Mouse (Mus musculus) left cerebral cortex, adult 9 months (tissue): ENCODE results near the gene Tmed1.
A peak's percentile ranks its signal among the peaks of the same experiment; 100 is the strongest.
"Not testable (repeated sequence)": the region's sequence is repeated elsewhere in the genome, so short reads cannot be mapped to it uniquely, and the experiment has no call there.

ENCODE experiments used
- DNase-seq, 2 experiments: peaks; one replicate each; pipeline ENCODE4 v3.0.0; 2022; ENCODE audit warnings: low spot score in 2 of 2

Gene Tmed1

DNA sequence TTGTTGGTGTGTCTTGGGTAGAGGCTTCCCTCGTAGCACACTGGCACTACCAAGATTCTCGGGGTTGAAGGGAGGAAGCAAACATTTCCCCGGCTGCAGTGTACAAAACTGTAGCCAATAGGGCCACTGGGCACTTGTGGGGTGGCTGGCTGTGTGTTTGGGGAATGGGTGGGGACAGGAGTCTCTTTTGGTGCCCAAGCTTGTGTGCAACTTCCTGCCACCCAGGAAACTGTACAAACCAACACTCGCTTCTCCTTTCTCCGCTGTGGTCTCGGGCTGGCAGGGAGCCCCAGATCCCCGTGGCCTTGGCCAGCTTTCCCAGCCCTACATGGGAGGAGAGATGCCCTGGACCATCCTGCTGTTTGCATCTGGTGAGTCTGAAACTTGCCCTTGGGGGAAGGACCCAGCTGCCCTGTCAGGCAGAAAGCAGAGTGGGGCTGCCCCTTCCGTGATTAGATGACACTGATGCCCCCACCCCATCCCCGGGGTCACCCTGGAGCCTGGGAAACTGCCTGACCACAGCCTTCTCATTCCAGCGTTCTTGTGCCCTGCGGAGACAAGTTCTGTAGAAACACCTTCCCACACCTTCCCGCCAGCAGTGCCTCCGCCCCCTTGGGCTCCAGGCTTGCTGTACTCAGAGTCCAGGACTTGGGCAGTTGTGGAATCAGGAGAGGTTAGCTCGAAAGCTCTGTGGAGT is 16.0 kb upstream of the Tmed1 start, which contains the start of gene AB124611:
Gene AB124611, plus strand, starts transcription at position 240 of the 697 bp plus-strand sequence.
- no peak for DNase-seq

DNA sequence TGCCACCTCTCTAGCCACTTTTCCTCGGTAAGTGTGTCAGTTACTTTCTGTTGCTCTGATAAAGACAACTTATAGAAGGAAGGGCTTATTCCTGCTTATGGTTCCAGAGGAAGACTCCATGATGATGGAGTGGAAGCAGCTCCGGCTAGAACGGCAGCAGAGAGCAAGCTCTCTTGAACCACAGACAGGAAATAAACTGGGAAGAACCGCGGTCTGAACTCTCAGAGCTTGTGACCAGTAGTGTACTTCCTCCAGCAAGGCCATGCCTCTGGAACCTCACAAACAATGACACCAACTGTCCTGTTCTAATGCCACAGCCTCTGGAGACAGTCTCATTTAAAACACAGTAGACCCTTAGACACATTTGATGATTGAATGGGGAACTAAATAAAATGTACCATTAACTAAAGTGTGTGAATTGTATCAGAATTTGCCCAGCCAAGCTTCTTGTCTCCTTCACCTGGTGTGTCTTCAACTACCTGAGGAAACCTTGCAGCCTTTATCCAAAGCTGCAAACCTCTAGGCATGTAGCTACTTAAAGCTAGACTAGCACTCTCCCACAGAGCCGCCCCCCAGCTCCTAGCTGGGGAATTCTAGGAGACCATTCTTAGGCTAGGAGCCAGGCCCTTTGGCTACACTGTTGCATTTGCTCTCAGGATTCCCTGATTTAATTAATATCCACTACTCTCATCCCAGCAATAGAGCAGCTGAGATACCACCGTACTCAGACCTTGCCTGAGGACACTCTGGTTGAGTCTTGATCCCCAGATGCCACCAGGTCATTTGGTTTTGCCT is 15.3 kb upstream of the Tmed1 start:
- DNase-seq, result no peak

- not testable (repeated sequence) for DNase-seq
These were observed 8.6 kb upstream of the Tmed1 start for GRCm38 (mm10) chr9:21518690-21519089.

DNA sequence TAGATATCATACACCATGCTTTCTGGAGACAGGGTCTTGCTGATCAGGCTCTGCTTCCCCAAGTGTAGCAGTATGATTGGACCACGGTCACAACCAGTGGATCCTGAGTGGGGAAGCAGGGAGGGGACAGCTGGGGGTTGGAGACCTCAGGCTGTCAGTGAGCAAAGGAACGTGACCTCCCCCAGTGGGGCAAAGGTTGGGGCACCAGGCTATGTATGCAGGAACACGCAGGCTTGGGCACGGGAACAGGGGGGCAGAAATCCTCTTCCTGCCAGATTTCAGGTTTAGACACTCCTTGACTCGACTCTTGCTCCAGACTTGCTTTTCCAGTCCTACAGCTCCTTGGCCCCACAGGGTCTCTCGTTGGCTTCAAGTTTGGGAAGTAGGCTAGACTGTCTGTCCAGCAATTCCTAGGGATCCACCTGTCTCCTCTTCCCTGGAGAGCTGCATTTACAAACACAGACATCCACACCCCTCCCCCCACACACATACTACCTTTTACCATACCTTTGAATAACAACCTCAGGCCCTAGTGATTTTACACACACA is 8.0 kb upstream of the Tmed1 start:
- DNase-seq, result no peak

GRCm38 (mm10) chr9:21513466-21513865 is 3.4 kb upstream of the Tmed1 start:
- no peak for DNase-seq

GRCm38 (mm10) chr9:21511052-21511451 is 1.0 kb upstream of the Tmed1 start:
- no peak for DNase-seq

DNA sequence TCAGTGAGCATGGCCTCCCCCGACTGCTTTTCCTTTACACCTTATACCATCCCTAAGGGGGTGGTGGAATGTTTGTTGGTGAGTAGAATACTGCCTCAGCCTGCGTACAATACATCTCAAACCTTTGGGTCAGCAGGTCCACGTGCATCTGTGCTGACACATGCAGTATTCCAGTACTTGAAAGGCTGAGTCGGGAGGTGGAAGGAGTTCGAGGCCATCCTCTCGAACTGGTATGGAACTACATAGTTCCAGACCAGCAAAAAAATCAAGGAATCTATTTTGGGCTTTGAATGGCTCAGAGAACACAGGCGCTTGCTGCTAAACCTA is 600 bp upstream of the Tmed1 start:
- DNase-seq, result no peak

- peak in 1 of 2 experiments; percentile 19 for DNase-seq
These were observed 1.1 kb downstream of the Tmed1 start for GRCm38 (mm10) chr9:21508871-21509404.

DNA sequence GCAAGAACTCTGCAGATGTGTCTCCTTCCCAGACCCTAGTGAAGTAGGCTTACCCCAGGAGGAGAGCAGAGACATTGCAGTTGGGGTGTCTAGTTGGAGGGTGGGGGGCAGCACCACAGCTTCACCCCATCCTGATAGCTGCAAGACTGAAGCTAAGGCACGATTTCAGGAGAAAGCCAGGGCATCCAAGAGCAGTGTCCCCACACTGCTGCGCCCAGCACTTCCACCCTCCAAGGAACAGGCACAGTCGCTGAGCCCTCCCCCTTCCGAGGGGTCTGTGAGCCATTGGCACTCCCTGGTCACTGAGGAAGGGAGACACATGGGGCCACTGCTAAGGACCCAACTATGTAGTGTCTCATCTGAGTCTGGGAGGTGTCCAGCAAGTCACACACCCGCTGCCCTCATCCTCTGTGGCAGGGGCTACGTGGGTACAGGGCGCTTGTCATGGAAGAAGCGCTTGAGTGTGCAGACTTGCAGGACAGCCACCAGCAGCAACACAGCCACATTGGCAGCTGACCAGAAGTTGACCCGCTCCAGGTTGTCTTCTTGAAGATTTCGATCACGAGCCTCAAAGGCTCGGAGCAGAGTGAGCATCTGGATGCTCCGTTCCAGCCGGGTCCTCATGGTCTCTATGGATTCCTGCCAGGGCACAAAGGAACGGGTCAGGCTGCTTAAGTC is 2.2 kb downstream of the Tmed1 start:
- no peak for DNase-seq

- DNase-seq, result no peak
These were observed 4.3 kb downstream of the Tmed1 start for GRCm38 (mm10) chr9:21505767-21506166.

DNA sequence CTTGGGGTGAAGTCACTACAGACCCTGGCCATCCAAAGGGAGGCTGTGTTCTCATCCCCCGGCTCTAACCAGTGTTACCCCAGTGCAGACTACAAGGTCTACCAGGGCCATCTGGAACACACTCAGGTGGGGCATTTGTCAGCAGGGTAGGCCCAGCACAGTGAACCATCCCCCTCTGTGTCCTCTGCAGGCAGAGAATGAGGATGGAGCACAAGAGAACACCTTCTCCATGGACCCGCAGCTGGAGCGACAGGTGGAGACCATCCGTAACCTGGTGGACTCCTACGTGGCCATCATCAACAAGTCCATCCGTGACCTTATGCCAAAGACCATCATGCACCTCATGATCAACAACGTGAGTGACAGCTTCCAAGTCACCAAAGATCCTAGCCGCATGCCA is 6.7 kb downstream of the Tmed1 start:
- no peak for DNase-seq

- no peak for DNase-seq
These were observed 11.7 kb downstream of the Tmed1 start for GRCm38 (mm10) chr9:21498284-21498902.

GRCm38 (mm10) chr9:21497664-21498063 is 12.4 kb downstream of the Tmed1 start:
- DNase-seq, result no peak

GRCm38 (mm10) chr9:21497050-21497542 is 13.0 kb downstream of the Tmed1 start:
- peak in 1 of 2 experiments; percentile 16 for DNase-seq

- DNase-seq, result no peak
These were observed 13.6 kb downstream of the Tmed1 start for GRCm38 (mm10) chr9:21496308-21497049.

GRCm38 (mm10) chr9:21494726-21495125 is 15.3 kb downstream of the Tmed1 start:
- DNase-seq, result peak in 1 of 2 experiments; percentile 47

DNA sequence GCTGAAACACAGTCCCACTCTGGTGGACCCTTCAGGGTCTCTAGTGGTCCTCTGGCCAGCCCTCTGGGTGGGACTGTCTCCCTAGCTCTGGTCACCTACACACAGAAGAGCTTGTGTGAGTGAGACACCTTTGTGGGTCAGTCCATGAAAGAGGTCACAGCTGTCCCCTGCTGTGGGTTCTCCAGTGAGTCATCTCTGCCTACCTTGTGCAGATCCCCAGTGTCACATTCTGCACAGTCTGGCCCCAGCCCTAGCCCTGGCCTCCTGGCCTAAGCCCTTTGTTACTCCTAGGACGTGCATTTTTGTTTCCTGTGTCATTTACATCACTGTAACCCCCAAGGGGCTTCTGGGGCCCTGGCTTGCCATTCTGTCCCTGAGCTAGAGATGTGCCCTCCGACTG is 16.1 kb downstream of the Tmed1 start:
- no peak for DNase-seq

- DNase-seq, result no peak
These were observed 19.4 kb downstream of the Tmed1 start for GRCm38 (mm10) chr9:21490696-21491095.

- not testable (repeated sequence) for DNase-seq
These were observed 21.8 kb downstream of the Tmed1 start for GRCm38 (mm10) chr9:21488246-21488645.

DNA sequence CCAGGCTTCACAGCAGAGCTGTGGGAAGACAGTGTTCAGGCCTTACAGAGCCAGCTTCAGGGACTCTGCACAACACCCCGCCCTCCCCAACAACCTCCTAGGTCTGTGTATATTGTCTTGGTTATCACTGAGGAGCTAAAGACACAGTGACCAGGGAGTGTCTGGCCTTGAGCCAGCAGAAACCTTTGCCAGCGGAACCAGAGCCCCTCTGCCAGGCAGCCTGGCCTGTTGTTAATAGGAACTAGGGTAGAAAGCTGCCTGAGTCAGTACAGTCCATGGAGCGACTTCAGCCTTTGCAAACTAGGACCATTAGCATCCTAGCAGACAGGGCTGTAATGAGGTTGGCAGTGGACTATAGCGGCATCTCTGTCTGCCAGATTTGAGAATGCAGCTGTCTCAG is 26.0 kb downstream of the Tmed1 start:
- DNase-seq, result no peak

DNA sequence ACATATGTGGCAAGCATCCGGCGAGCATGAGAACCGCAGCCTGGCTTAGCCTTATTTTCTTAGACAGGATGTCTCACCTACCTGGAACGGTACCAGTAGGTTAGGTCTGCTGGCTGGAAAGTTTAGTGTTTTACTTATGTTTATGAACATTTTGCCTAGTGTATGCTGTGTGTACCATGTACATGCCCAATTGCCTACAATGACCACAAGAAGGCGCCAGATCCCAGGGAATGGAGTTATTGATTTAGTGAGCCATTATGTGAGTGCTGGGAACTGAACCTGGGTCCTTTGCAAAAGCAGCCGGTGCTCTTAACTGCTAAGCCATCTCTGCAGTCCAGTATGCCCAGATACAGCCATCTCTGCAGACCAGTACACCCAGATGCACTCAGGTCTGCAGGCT is 32.3 kb downstream of the Tmed1 start:
- no peak for DNase-seq
